Mouse (Mus musculus) granulocyte monocyte progenitor cell, adult 5-6 weeks (primary cell): ENCODE measurements at regions not wholly inside any gene's neighbourhood (a gene's known extent, or its start where the extent isn't known, plus 50 kb on each side); places are given as distances from the start of the nearest gene placed in this dataset.
"Not testable (repeated sequence)": the region's sequence is repeated elsewhere in the genome, so short reads cannot be mapped to it uniquely, and the experiment has no call there.

Source experiments
- ATAC-seq: replicated peaks from 2 replicates; pipeline ENCODE4 v1.8.0; 2016; ENCODE audit warnings: mild to moderate bottlenecking, moderate TSS enrichment, inconsistent platforms; ENCODE audit not compliant: poor library complexity, severe bottlenecking

DNA sequence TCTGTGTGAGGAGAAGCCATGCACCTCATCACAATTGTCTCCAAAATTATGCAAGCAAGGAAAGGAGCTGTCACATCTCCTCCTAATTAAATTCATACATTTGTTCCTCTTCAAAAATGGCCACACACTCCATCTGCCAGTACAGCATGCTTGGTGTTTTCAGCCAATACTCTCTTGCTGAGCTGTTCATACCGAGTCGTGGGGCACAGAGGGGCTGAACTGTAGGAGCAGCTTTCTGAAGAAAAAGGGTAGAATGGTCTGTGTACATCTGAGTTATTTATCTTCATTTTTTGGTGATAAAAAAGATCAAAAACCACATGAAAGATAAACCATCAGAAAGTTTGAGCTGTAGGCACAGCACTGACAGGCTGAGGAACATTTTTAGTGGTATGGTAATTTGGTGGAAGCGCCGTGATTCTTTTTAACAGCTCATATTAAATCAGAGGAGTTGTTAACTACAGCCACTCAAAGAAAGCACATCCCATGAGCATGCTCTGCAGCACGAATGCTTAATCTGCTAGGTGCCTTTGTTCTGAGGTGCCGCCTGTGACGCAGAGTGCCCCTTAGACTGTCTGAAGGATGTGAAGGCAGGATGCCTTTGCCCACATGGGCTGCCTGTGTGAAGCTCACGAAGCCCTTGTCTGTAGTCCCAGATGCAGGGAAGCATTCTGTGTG is 573.8 kb downstream of the Dcdc2c start:
- ATAC-seq: no peak

DNA sequence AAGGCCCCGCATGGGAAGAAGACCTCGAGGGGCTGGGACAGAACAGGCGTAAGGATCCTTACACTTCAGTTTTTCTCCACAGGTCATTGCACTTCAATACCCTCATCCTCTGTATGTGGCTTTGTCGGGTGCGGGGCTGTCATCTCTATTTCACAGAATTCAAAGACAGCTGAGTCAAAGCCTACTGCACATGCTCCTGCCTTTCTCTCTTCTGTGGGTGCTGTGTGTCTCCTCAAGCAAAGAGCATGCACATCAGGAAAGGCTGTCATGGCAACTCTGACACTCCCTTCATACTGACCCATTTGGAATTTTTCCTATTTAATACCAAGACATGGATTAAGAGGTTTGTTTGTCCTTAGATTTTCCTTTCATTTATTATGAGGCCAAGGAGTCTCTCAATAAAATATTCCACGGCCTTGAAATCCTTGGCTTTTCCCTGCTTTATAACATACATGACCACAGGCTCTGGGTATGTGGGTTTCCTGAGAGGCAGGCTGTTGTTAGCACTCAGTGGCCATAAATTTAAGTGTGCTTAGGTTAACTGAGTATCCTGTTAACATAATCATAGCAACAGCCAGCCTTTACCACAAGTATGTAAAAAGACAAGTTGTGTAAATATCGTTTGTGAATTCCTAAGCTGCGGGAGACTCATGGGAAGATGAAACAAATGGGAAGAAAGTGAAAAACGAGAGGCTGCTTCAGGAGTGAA is 574.5 kb downstream of the Dcdc2c start:
- no peak for ATAC-seq

DNA sequence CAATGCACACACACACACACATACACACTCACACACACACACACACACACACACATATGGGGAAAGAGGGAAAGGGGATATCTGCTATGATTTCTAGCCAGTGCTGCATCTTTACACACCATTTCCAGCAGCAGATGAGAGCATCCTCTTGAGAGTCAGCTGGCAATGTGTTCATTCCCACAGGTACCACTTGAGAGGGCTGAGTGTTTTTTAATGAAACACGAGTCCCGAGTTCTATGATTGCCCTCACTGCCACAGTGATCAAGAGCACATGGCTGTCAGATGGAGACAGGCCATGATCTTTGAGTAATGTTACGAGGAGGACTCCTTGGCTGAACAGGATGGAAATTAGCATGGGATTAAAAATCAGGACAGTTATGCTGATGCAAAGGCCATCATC is 589.3 kb downstream of the Dcdc2c start:
- ATAC-seq: no peak

DNA sequence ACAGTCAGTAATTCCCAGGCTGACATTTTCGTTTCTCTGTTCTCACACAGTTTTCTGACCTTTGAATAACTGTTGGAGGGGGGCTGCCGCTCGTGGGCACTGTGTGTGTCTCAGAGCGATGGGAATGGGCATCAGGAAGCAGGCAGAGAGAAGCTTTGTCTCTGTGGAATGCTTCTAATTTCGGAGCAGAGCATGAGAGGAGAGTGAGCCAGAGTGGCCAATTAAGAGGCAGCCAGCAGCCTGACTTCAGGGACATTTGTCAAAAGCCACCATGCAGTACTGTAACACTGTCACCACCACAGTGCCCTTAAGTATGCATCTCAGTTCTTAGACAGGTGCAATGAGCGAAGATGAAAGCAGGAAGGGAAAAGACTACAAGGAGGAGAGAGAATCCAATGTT is 592.1 kb downstream of the Dcdc2c start:
- no peak for ATAC-seq

DNA sequence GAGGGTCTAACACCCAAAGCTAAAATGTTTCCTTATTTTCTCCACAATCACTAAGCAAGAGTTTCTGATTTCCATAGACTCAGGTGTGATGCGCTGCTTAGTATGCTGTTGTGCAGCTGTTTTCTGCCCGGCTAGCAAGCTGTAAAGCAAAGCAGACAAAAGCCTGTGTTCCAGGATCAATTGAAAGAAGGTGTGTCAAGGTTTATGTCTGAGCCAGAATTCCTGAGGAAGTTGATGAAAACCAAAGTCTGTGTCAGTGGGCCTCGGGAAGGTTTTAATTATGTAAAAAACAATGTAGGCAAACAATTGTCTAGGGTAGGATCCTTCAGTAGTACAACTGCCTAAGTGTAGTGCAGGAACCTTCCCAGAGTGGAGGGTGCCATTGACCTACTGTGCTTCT is 604.6 kb downstream of the Dcdc2c start:
- ATAC-seq: no peak

DNA sequence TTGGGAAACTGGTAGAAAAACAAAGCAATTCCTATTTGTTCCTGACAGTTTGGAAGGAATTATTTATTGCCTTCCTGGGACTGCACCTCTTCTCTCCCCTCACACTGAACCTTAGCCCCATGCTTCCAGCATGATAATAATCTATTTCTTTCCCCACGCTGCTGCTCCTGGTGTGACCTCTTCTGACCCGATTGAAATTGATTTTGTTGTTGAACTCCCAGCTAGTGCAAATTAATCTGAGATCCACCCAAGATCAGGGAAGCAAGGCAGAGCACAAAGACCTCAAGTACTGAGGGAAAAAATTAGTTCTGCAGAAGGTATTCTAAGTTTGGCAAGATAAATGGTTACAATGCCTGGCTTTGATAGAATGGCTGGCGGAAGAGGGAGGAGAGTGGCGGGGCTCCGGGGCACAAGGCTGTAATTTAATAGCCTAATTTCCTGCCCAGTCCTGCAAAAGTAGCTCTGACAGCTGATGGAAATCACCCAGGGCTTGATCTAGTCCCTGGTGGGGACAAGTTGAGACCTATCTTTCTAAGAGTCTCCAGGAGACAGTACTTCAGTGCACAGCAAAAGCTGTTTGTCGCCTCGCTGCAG is 604.6 kb upstream of the Sox11 start:
- ATAC-seq: no peak

DNA sequence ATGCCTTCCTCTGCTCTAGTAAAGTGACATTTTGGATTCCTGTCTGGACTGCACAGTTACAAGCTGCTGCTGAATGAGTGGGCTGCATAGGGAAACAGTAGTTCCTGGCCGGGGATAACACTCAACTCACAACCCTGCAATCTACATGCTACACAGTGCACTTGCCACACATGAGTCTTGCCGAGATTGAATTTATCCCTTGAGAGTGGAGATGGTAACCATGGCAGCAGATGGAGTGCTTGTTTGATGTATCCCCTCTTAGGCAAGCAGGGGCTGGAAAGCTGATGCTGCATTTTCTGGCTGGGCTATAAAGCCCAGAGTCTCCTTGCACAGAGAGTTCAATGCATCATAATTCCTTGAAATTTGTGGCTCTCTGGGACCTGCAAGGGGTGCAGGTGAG is 603.0 kb upstream of the Sox11 start:
- no peak for ATAC-seq

DNA sequence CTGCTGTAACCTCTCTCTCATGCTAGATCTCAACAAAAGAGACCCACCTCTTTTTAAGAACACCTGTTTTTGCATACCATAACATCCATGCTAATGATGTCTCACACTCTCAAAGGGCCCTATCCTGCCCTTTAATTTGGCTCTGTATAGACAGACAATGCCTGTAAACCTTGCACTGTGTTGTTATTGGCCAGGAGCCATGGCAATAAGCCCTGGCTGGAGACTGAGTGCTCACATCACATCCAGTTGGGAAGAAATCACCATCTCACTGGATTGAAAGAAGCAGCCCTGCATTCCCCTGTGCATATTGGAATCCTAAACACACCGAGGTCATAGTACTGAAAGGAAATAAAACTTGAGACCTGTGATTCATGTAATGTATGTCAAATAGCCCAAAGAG is 598.7 kb upstream of the Sox11 start:
- no peak for ATAC-seq

DNA sequence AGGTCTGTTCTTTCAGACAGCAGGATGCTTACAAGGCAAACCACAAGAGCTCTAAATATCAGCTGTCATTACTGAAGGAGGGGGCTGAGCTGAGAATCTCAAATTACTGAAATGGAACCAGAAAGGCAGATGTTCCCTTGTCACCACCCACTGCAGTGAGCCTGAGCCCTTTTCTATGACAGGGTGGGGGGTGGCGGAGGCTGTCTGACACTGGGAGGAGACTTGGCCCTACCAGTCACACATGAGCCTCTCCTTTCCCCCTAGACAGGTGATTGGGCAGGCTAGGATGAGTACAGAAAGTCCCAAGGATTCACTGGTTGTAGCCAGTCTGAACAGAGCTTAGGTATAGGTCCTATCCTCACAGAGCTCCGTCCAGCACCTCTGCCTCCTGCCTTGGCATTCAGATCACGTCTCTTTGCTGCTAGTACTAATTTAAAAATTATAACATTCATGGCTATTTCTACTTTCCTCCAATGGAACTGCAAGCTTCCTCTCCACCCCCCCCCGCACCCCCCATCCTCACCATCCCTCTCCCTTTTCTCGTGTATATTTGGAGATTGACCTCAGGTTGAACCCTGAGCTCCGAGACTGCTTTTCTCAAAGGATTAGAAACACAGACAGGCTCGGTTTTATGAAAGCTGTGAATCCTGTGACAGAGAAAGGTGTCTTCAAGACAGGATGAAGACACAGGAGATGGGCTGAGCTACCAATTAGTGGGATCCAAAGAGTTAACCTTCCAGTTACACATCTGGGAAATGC is 590.2 kb upstream of the Sox11 start:
- ATAC-seq: no peak

DNA sequence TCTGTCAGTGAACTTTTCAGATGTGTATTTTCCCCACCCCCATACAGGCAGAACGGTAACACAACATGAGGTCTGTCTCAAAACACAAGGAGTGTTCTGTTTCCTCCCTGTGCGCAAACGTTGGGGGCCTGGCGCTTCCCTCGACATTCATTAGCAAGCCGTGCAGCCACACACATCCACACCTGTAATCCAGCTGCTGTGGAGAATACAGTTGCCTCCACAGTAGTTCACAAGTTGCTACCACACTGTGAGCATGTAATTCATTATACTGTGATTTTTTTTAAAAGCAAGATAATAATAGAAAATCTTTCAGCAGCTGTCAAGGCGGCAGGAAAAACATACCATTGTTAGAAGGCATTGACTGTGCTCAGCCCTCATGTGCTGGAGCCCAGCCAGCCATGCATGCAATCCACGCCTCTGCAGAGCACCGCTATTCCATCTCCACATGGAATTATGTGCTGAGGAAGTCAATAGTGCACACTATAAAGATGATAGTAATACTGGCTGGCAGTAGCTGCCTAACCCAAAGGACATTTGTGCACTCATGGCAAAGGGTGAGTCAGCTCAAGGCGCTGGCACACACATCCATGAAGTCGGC is 586.1 kb upstream of the Sox11 start:
- ATAC-seq: no peak

DNA sequence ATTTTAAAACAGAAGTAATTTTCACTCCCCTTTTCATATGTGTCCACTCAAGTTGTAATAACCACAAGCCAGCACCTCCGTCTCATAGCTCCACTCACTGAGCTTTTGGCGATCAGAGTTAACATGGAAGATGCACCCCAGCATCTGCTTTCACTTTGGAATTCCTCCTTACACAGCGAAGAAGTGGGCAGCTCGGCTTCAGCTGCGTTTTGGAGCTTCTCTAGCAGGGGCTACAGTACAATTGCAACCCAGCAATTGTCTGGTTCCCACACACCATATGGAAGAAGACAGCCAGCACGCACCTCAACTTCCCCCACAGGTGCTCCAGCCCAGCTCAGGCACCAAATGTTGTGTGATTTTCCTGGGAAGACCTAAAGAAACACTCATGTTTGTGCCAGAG is 584.4 kb upstream of the Sox11 start:
- ATAC-seq: no peak

DNA sequence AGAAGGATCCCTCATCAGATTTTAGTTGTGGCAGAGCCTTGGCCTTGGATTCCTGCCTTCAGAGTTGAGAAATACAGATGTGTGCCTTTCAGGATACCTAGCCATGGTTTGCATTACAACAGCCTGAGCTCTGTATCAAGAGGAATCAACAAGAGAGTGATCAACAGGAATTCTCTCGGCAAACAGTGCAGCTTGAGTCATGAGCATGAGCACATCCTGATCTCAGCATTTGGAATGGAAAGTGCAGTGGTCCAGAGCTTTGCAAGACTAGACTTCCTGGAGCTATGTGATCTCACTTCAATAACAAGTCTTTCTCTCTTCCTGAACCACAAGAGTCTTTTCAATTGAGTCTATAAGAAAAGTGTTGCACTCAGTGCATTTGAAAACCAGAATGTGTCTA is 578.2 kb upstream of the Sox11 start:
- no peak for ATAC-seq

DNA sequence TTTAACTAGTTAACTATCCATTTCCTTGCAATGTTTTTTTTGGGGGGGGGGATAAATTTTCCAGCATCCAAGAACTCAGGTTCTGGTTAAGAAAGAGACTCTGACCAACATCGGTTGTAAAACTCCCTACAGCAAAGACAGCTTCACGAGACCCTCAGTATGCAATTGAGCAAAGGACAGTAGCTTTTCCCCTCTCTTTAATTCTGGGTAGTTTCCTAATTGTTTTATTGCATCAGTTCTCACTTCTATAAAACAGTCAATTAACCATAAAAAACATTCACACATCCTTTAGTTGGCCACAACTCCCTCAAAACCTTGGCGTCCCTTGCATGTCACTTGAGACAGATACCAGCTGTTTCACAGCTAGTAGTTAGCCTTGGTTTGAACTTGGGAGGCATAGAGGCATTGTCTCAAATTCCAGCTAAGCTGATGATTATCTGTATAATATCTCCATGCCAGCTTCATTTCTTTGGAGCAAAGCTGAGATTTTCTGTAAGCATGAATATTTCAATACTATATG is 574.1 kb upstream of the Sox11 start:
- no peak for ATAC-seq

DNA sequence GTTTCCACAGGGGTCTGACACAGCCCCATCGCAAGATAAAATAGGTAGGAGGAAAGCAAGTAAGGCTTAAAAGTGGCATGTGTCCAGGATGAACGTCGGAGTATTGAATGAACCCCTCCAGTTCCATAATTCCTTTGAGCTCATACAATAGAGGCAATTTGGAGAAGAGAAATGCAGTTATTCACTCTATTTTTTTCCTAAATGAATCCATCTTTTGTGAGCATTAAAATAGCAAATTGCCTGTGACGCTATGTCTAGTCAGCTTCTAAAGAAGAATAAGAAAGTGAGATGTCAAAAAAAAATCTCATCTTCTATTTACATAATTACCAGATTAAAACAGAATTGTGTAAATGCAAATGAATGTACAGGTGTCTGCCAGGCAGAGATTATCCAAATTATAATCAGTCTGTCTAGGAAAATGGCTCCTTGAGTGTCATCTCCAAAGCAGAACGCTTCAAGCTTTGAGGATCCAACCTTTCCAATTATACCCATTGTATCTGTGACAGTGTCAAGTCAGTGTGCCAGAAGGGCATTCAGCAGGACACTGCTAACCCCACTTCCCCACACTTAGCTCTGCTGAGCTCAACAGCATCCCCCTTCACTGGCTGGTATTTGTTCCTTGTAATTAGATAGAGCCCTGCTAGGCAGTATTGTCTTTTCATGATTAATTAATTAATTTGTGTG is 567.2 kb upstream of the Sox11 start:
- no peak for ATAC-seq

DNA sequence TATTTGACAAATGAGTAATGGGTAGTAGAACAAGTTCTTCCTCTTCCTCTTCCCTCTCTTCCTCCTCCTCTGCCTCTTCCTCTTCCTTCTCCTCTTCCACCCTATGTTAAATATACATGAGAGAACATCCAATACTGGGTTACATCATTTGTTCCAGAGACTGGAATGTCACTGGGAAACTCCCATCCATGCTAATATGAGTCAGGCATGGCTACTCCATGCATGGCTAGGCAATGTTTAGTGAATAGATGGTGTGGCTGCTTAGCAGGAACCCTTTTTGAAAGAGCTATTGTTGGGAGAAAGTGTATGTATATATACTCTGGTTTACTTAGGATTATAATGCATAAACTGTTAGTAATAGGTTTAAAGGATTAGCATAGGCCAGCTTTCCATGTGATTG is 554.3 kb upstream of the Sox11 start:
- ATAC-seq: not testable (repeated sequence)

DNA sequence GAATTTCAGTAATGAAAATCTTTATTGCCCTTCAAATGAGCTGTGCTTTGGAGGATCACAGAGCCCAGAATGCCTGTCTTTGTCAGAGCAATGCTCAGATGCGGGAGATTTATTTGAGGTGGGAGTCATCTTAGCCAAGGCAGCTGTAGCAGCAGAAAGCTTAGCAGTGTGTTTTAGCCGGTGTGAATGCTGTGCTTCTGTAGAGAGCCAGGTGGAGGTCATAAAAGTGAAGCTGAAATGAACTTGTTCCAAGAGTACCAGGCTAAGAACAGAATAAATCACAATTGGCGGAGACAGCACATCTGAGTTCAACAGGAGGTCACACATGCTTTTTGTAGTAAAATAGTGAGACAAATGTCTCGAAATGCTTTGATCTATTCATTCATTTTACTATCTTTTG is 539.3 kb upstream of the Sox11 start:
- ATAC-seq: no peak

DNA sequence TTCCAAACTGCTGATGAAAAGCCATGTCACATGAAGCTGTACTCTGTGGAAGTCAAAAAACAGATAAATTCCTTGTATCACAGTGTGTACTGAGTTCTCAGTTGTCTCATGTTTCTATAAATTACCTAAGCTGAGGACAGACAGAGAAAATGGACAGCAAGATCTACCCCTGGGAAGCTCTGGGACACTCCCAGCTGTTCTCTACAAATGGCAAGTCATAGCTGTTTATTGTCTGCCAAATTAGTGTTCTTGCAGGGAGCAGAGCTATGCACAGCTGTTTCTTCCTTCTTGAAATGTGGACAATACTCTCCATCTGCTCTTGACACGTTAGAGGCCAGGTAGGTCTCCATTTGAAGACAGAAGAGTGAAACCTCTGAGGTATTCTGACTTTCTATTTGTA is 524.0 kb upstream of the Sox11 start:
- no peak for ATAC-seq

DNA sequence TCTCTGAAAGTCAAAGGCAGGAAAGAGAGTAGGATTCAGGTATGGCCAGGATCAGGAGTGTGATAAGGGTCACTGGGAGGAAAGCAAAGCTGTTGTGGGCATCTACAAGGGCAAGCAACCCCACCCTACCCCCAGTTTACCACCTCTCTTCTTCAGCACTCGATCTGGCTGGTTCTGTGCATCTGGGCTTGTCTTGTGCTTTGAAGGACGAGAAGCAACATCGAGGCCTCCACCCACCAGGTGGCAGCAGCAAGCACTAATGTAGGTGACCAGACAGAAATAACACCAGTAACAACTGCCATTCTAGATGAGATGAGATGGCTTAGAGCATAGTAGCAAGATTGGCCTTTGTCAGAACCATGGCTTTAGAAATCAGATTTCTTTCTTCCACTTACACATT is 507.2 kb upstream of the Sox11 start:
- no peak for ATAC-seq

DNA sequence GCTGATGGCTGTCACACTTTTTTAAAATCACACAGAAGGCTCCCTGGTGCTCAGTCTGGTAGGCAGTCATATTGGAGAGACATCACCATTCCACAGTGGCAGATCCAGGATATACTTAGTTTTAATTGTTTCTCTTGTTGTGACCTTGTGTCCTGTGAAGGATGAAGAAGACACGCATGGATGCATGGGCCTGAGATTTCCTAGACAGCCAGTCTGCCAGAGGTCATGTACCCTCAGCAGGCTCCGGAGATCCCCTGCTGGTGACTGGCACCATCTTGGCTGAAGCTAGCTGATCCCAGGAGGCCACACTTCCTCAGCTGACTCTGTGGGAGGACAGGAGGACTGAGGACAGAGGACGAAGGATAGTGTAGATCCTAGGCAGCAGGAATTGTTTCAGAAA is 506.7 kb upstream of the Sox11 start:
- ATAC-seq: no peak

DNA sequence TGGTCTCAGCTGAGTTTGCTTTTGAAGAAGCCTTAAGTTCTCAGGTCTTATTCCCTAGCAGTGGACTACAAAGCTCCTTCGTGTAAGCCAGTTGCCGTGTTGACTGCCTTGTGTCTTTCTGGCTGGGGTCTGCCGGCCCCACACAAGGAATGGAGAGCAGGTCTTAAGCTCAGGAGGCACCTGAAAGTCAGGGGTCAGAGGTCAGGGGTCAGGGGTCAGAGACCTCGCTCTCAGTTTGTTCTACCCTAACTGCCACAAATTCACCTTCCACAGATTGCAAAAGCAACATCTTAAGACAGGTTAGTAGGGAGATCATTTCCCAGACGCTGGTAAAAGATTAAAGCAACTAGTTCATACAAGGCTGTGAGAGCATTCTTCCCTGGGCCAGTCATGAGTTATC is 505.8 kb upstream of the Sox11 start:
- no peak for ATAC-seq
